Mouse (Mus musculus) c-Kit-positive CD71-positive TER-119-positive erythroid progenitor cells, embryonic 14.5 days (primary cell): ENCODE results near the gene Kif7.

Experiments
- DNase-seq: peaks from one replicate; pipeline ENCODE4 v3.0.0-alpha.2; 2013; ENCODE audit warnings: low spot score

Gene Kif7

DNA sequence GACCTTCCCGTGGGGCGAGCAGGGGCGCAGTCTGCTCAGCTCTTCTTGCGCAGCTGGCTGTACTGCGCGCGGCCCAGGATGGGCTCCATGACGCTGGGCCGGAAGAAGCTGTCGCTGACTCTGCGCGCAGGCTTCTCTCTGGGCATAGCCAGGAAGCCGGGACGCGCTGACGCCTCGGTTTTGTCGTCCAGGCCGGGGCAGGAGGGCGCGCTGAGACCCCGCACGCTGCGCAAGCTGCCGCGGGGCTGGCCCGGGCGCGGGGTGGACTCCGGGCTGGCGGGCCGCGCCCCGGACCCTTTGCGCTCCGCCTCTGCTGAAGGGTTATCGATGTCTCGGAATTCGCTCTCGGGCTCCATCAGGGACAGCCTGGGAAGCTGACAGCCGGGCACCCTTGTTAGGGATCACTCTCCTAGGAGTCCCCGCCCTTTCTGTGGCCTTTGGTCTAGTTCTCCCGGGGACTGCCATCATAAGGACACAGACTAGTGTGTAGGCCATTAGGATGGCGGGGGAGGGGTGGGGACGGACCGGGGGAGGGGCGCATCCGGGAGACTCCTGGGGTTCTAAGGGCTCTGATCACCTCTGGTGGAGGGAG is 6.0 kb upstream of the Kif7 start:
- DNase-seq: no peak

DNA sequence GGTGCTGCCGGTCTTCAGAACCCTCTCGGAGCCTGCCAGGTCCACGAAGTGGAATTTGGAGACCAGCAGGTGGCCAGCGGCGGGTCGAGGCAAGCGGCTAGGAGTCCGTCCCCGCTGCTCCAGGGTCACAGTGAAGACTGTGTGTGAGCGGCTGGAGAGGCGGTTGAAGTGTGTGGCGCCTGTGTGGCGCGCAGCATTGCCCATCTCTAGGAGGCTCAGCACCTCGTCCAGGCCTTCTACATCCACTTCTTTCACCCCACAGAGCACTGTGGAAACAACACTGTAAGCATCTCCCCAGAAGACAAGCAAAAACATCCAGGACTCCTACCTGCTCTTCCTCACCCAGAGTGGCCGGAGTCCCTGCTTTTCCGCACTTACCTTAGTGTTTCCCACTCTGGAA is 4.7 kb downstream of the Kif7 start:
- no peak for DNase-seq

GRCm38 (mm10) chr7:79710130-79710607 is 5.4 kb downstream of the Kif7 start:
- no peak for DNase-seq

DNA sequence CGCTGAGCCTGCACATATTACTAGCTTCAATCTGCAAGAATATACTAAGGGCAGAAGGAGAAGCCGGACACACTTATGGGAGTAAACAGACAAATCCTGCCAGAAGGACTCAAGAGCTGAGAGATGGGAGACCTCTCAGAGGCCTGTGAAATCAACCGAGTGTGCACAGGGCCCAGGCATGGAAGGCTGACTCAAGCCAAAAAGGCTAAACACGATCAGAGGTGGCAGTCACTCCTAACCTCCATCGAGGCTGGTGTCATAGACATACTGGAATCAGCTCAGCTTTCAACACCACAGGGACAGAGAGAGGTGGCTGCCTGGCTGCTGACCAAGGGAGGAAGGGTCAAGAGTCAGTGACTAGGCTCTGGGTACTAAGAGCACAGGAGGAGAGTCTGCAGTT is 10.3 kb downstream of the Kif7 start:
- DNase-seq: no peak

- DNase-seq: no peak
Measured at GRCm38 (mm10) chr7:79702755-79703154, 12.8 kb downstream of the Kif7 start.

DNA sequence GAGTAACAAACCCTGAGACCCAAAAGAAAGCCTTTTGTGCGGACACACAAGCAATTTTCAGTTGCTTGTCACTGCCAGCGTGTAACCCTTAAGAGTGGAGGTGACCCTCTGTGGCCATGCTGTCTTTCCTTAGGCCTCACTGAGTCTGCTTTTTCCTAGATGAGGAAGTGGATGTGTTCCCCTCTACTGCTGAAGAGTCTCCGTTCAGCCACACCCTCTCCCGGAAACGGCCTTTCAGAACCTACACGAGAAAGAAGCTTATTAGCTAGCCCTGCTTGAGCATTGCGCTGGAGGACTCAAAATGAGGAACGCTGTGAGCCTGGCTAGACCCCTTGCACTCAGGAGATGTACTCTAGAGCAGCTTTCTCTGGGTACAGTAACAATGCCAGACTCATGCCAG is 19.0 kb downstream of the Kif7 start:
- DNase-seq: no peak

- DNase-seq: no peak
Measured at GRCm38 (mm10) chr7:79680231-79680630, 35.3 kb downstream of the Kif7 start.

DNA sequence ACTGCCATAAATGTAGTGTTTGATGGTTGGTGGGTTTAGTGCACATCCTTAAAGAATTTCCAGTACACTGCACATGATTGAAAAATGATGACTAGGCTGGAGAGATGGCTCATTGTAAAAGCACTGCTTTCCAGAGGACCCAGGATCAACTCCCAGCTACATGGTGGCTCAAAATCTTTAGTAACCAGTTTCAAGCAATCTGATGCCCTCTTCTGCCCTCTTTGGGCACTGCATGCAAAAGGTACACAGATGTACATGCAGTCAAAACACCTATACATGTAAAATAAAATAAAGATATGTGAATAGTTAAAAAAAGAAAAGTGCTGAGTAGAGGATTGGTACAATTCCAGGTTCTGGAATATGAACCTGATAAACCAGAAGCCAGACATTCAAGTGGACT is 36.3 kb downstream of the Kif7 start:
- DNase-seq: no peak

GRCm38 (mm10) chr7:79670900-79671604 is 44.5 kb downstream of the Kif7 start:
- no peak for DNase-seq

- no peak for DNase-seq
Measured at GRCm38 (mm10) chr7:79666690-79667089, 48.8 kb downstream of the Kif7 start.

GRCm38 (mm10) chr7:79661253-79661890 is 54.1 kb downstream of the Kif7 start:
- DNase-seq: no peak

DNA sequence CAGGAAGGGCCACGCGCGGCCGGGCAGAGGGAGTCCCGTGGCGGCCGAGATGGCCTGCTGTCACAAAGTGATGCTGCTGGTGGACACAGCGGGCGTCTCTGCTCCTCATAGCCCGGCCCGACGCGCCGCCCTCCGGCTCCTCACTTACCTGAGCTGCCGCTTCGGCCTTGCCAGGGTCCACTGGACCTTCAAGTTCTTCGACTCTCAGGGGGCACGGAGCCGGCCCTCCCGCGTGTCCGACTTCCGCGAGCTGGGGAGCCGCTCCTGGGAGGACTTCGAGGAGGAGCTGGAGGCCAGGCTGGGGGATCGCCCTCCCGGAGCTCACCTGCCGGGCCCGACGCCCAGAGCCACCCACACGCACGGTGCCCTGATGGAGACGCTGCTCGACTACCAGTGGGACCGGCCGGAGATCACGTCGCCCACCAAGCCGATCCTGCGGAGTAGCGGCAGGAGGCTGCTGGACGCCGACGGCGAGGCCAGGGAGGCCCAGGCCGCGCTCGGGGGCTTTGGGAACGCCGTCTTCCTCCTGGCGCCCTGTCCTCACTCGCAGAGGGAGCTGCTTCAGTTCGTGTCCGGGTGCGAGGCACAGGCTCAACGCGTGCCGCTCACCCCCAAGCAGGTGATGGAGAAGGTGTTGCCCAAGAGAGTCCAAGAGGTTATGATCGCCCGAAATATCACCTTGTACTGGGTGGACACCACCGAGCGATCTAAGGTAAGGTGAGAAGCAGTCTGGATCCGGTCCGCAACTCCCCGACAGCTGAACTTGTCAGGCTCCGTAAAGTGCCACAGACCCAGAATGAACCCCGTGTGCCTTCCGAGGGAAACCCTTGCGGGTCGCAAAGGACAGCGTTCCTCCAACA is 55.0 kb downstream of the Kif7 start:
- no peak for DNase-seq

DNA sequence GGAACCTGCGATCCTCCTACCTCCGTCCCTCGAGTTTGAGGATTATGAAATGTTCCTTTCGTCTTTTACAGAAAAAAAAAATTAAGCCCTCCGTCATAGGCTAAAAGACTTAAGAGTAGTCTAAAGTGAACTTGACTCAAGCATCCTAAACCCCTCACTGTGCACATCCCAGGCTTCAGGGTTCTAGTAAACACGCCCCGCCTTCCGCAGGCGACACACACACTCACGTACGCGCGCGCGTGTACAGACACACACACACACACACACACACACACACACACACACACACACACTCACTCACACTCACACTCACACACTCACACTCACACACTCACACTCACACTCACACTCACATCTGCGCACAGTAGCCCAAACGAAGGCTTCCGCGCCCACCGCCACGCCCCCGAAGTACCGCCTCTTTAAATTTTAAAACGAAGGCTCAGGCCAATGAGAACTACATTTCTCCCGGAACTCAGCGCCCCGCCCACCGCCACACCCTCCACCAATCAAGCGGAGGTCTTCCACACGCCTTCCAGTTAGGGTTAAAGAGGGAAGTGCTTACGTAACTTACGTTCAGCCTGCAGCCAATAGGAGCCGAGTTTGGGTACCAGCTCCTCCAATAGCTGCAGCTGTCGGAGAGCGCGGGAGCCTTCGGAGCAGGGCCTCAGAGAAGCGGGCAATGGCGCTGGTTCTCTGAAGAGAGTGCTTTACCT is 55.8 kb downstream of the Kif7 start, which contains the start of gene Ticrr:
Ticrr (plus strand) TSS at position 619 of the 713 bp plus-strand sequence.
- DNase-seq: peak; percentile 98

- no peak for DNase-seq
Measured at GRCm38 (mm10) chr7:79654586-79654985, 60.9 kb downstream of the Kif7 start.

DNA sequence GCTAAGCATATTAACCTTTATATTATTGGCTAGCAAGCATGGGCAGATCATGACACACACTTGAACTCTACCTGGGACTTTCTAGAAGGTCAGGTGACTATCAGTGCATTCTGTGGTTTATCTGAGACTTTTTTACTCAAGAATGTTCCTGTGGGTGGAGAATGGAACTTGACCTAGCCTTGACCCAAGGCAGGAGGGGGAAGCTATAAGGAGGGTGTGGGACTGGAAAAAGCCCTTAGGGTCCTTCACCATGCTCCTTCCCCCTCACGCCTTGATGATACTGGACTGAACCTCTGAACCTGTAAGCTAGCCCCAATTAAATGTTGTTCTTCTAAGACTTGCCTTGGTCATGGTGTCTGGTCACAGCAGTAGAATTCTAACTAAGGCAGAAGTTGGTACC is 61.3 kb downstream of the Kif7 start:
- no peak for DNase-seq

DNA sequence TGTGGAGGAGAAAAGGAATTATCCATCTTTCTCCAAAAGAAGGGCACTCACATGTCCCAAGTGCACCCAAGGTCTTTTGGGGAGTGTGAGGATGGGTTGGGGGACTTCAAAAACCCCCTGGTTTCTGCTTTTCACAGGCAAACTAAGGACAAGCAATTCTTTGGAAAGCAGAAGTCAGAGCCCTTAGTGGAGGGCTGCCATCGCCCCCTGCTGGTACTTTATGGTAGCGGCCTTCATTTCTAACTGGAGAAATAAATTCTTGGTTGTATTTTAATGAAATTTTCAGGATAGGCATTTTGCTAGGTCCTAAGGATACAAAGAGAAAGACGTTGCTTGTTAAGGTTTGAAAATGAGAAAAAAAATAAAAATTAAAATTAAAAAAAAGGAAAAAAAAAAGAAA is 66.5 kb downstream of the Kif7 start:
- no peak for DNase-seq
